Mouse (Mus musculus) liver, embryonic 15.5 days (tissue): ENCODE results near the gene Ezh2. TPM values are rescaled to one million over a fixed set of nuclear protein-coding genes. Genes with fewer than 3 reads are reported as not detected.

Experiments used
- ATAC-seq: fragments of 200-750 bp; cut with Nextera tagmentation; 2 replicates; pipeline ENCODE4 v1.8.0; 2017; ENCODE audit warnings: moderate number of reproducible peaks, mild to moderate bottlenecking, moderate library complexity; ENCODE audit not compliant: insufficient read depth
- H3K27ac ChIP-seq: fragments of 300-500 bp; sonication (generic); replicated peaks from 2 replicates; pipeline ENCODE4 v1.5.1; 2015; ENCODE audit warnings: mild to moderate bottlenecking, inconsistent platforms
- H3K27me3 ChIP-seq: fragments of 300-500 bp; sonication (generic); 2 replicates; pipeline ENCODE4 v1.6.1; 2015; ENCODE audit warnings: mild to moderate bottlenecking, inconsistent platforms
- H3K36me3 ChIP-seq: fragments of 300-500 bp; sonication (generic); replicated peaks from 2 replicates; pipeline ENCODE4 v1.6.1; 2015; ENCODE audit warnings: moderate library complexity, mild to moderate bottlenecking, inconsistent platforms
- H3K4me1 ChIP-seq: fragments of 300-500 bp; sonication (generic); replicated peaks from 2 replicates; pipeline ENCODE4 v1.6.1; 2015; ENCODE audit warnings: inconsistent platforms
- H3K4me2 ChIP-seq: fragments of 300-500 bp; sonication (generic); 2 replicates; pipeline ENCODE4 v1.6.1; 2015; ENCODE audit warnings: moderate library complexity, mild to moderate bottlenecking, inconsistent platforms
- H3K4me3 ChIP-seq: fragments of 300-500 bp; sonication (generic); replicated peaks from 2 replicates; pipeline ENCODE4 v1.5.1; 2015; ENCODE audit warnings: mild to moderate bottlenecking, inconsistent platforms
- H3K9ac ChIP-seq: fragments of 300-500 bp; sonication (generic); 2 replicates; pipeline ENCODE4 v1.6.1; 2015; ENCODE audit warnings: moderate library complexity, mild to moderate bottlenecking, inconsistent platforms
- H3K9me3 ChIP-seq: fragments of 300-500 bp; sonication (generic); replicated peaks from 2 replicates; pipeline ENCODE4 v1.6.1; 2016; ENCODE audit warnings: inconsistent platforms
- WGBS: fragments of 180-500 bp; shearing (Covaris S2); methylation state at CpG from one replicate; pipeline ENCODE4 v1.1.7; 2015; ENCODE audit warnings: mixed read lengths; ENCODE audit not compliant: insufficient replicate concordance; 5-methylcytosine and 5-hydroxymethylcytosine counted together
- polyA plus RNA-seq: library from polyadenylated mRNA; unstranded; fragments of >200 nt; fragmentation: Nextera tagmentation; extraction: Ambion mirVana; gene quantifications from 2 replicates; pipeline ENCODE4 v1.2.1, GENCODE M21; 2015

Gene Ezh2
- polyA plus RNA-seq, 1 experiment from 2014 or later, result 48.9 TPM

DNA sequence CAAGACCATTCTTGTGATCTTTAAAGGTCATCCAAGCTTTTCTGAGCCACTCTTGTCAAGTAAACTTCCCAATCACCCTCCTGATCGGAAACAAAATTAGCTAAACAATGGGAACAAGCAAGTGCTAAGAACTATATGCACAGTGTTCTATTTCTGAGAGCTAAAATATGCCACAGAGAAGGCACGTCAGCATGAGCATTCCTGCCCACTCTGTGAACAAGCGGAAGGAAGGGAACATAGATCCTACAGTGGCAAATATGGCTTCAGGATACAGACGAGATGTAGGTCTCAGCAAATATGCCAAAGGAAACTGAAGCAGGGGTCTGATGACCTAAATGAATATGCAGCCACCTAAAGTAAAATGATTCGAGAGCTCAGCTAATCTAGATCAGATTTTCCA is 59.8 kb downstream of the Ezh2 start:
- Histone ChIP-seq H3K4me1 (no peaks in the 10 kb centered on the region), H3K9ac (no peak overlapping the region), H3K36me3 (peaks cover 79% of the 10 kb centered on the region), H3K9me3 (no peaks in the 10 kb centered on the region), H3K4me2 (no peak overlapping the region), H3K27ac (no peak overlapping the region), H3K27me3 (no peaks in the 10 kb centered on the region), H3K4me3 (no peak overlapping the region)
- WGBS, result 85% methylated on average over 5 of the region's 5 CpGs
- no peak for ATAC-seq

DNA sequence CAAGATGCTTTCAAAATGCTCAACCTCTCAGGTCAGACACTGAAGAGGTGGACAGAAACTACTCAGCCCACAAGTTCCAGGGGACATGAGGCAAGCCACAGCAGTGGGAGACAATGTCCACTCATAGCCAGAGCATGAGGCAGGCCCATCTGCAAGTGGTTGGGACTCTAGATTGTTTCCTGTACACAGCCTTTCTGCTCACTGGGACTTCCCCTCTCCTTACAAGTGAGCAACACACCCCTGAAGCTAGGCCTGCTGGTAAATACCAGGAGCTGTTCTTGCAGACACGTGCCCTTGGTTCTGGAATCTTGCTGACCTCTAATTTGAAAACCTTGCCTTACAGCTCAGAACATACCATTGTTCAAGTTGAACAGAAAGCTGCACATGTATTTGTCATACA is 62.6 kb downstream of the Ezh2 start:
- ATAC-seq, result no peak
- no peaks in the 10 kb centered on the region for H3K4me1 ChIP-seq
- H3K9ac ChIP-seq, result no peak overlapping the region
- no peaks in the 10 kb centered on the region for H3K9me3 ChIP-seq
- peaks cover 95% of the 10 kb centered on the region for H3K36me3 ChIP-seq
- no peaks in the 10 kb centered on the region for H3K27me3 ChIP-seq
- no peak overlapping the region for H3K27ac ChIP-seq
- H3K4me3 ChIP-seq, result no peak overlapping the region
- no peak overlapping the region for H3K4me2 ChIP-seq
- WGBS, result 75% methylated on average over 1 of the region's 1 CpGs

DNA sequence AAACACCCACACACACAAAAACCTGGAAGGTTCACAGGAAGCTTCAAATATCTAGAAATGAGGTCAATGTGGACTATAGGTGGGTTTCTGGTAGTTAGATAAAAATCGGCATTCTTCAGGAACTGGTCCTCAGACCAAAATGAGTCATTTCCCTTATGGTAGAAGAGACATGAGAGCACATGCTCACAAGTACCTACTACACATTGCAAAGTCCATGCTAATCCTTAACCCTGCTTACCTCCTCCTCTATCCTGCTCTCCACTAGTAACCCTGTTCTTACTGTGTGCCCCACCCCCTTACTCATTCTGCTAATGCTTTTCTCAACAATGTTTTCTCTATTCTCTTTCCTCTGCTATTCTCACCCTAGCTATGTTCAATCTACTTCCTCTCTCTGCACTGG is 67.5 kb downstream of the Ezh2 start:
- Histone ChIP-seq H3K9me3 (no peaks in the 10 kb centered on the region), H3K4me1 (no peaks in the 10 kb centered on the region), H3K4me3 (no peak overlapping the region), H3K4me2 (no peak overlapping the region), H3K36me3 (peaks cover 99% of the 10 kb centered on the region), H3K9ac (no peak overlapping the region), H3K27ac (no peak overlapping the region), H3K27me3 (no peaks in the 10 kb centered on the region)
- no peak for ATAC-seq
- 29% methylated on average over 1 of the region's 1 CpGs for WGBS

DNA sequence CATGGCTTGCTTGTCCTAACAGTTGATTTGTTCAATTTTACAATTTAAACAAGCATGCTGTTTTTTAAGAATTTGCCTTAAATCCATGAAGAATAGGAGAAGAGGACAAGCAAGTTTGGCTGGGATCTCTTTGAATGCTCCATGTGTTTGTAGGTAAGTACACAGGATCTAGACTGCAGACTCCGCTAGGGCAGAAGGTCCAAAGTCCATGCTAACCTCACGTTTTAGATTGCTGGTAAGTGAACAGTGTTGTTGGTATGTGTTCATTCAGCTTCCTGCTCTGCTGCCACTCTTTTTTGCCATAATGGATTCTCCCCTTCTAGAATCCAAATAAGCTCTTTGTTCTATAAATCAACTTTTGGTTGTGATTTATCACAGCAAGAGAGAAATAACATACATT is 68.0 kb downstream of the Ezh2 start:
- Histone ChIP-seq H3K9me3 (no peaks in the 10 kb centered on the region), H3K4me3 (no peak overlapping the region), H3K36me3 (peaks cover 99% of the 10 kb centered on the region), H3K4me1 (no peaks in the 10 kb centered on the region), H3K9ac (no peak overlapping the region), H3K27ac (no peak overlapping the region), H3K4me2 (no peak overlapping the region), H3K27me3 (no peaks in the 10 kb centered on the region)
- 71% methylated on average over 2 of the region's 2 CpGs for WGBS
- ATAC-seq, result no peak

DNA sequence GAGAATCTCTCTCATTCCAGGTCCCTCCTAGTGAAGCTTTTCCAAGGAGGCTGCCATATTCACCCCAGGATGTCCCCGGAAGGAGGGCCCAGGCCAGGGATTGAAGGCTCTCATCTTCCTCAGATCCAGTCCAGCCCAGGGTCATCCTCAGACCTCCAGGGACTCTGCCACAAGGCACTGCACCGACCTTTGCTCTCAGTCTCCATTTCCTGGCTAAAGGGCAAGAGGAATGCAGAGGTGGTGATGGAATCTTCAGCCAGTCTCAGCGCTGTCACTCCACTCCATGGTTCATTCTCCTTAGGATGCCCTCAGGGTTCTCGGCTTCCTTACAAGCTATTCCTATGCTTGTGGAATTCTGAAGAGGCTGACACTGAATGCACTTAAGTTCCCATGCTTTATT is 68.7 kb downstream of the Ezh2 start:
- Histone ChIP-seq H3K4me1 (no peaks in the 10 kb centered on the region), H3K27ac (no peak overlapping the region), H3K4me2 (no peak overlapping the region), H3K9ac (no peak overlapping the region), H3K36me3 (peaks cover 98% of the 10 kb centered on the region), H3K27me3 (no peaks in the 10 kb centered on the region), H3K4me3 (no peak overlapping the region), H3K9me3 (no peaks in the 10 kb centered on the region)
- no peak for ATAC-seq
- 85% methylated on average over 4 of the region's 4 CpGs for WGBS

DNA sequence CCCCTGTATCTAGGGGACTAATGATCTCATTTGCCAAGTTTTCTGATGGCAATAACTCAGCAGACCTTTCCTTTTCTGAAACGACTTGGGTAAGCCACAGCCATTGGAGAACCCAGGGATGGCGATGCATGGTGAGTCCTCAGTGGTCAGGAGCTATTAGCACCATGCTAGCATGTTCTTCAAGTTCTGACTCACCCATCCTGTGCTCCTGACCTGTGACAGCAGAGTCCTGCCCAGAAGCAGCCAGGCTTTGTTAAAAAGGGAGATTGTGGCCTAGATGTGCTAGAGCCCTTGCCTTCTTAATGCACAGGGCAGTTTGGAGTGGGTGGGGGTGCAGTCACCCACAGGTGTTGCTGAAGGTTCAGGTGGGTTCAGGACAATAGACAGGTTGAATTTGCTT is 70.1 kb downstream of the Ezh2 start:
- Histone ChIP-seq H3K27ac (no peak overlapping the region), H3K9me3 (no peaks in the 10 kb centered on the region), H3K36me3 (peaks cover 95% of the 10 kb centered on the region), H3K4me2 (no peak overlapping the region), H3K27me3 (no peaks in the 10 kb centered on the region), H3K4me1 (no peaks in the 10 kb centered on the region), H3K4me3 (no peak overlapping the region), H3K9ac (no peak overlapping the region)
- 80% methylated on average over 2 of the region's 2 CpGs for whole genome bisulfite sequencing
- no peak for ATAC-seq

DNA sequence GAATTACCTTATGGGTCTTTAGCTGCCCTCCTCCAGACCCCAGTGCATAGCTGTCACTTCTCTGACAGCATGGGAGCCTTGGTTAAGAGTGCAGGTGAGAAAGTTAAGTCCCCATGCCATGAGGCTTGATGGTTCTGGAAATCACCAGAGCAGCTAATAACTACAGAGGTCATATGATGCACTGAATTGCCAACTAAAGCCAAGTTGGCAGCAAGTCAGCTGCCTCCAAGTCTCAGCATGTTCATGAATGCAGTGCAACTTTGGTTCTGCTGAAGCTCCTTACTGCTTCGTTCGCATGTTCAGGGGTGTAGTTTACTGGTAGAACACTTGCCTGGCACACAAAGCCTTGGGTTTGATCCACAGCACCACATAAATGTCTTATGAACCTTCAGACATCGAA is 72.7 kb downstream of the Ezh2 start:
- H3K4me2 ChIP-seq, result no peak overlapping the region

DNA sequence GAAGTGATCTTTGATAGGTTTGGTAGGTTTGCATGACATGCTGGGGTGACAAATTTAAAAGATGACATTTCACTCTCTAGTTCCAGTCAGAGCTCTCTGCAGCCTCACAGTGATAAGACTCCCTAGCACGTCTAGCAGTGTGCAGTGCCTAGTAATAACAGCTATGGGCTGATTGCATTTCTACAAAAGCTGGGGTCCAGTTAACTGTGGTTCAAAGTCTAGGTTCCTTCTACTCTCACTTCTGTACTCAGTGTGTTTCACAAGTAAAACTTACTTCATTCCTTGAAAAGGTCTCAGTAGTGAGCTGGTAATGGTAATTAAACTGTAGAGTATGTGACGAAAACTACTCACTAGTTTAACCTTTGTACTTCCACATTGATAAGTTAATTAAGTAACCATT is 75.1 kb downstream of the Ezh2 start:
- Histone ChIP-seq H3K36me3 (peaks cover 93% of the 10 kb centered on the region), H3K27me3 (no peaks in the 10 kb centered on the region)

More for the DNA sequence above, 72.7 kb downstream of the Ezh2 start:
- H3K36me3 ChIP-seq, result peaks cover 92% of the 10 kb centered on the region
- no peaks in the 10 kb centered on the region for H3K4me1 ChIP-seq
- H3K27me3 ChIP-seq, result no peaks in the 10 kb centered on the region
- H3K27ac ChIP-seq, result no peak overlapping the region
- no peak overlapping the region for H3K4me3 ChIP-seq
- no peaks in the 10 kb centered on the region for H3K9me3 ChIP-seq
- ATAC-seq, result no peak
- 87% methylated on average over 3 of the region's 3 CpGs for WGBS
- no peak overlapping the region for H3K9ac ChIP-seq

DNA sequence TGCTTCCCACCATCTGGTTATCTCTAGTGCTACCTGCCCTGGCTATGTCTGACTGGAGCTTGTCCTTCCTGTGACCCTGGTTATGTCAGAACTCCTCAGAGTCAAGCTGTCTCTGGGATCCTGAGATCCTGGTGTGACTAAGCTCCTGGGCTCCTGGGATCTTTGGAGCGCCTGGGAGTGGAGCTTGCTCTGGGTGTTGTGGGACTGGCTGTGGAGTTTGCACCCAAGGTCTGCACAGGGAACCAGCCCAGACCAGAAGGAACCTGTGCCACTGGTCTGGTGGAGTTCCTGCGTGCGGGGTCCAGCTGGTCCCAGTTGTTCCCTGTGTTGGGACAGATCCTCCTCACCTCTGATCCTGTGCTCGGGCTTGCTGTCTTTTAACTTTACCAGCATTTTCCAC is 100.6 kb downstream of the Ezh2 start:
- Histone ChIP-seq H3K27ac (no peak overlapping the region), H3K4me3 (no peak overlapping the region), H3K9me3 (no peaks in the 10 kb centered on the region), H3K36me3 (0 out of 2 replicates have a peak, but pooled peaks cover 3% of the 10 kb centered on the region), H3K9ac (no peak overlapping the region), H3K4me1 (no peaks in the 10 kb centered on the region), H3K4me2 (no peak overlapping the region), H3K27me3 (no peaks in the 10 kb centered on the region)
- ATAC-seq, result no peak
- 82% methylated on average over 4 of the region's 4 CpGs for WGBS

More for the DNA sequence above, 75.1 kb downstream of the Ezh2 start:
- 66% methylated on average over 2 of the region's 2 CpGs for WGBS
- Histone ChIP-seq H3K4me3 (no peak overlapping the region), H3K4me1 (no peaks in the 10 kb centered on the region), H3K4me2 (no peak overlapping the region), H3K9me3 (no peaks in the 10 kb centered on the region), H3K27ac (no peak overlapping the region), H3K9ac (no peak overlapping the region)
- no peak for ATAC-seq

DNA sequence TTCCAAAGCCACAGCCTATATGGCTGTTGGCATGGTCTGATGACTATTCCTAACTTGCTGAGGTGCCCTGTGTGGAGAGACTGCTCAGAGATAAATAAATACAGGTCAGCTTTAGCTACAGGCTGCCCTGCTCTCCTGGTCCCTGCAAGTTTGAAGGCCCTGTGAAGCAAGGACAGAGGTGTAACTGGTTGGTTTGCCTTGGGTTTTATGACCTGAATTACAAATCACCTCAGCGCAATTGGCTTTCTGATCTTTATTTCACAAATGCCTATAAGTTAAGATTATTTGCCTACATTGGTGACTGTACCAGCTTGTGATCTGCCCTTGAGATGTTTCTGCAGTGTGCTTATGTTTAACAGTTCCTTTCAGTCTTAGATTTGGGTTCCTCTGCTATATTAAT is 113.1 kb downstream of the Ezh2 start:
- H3K4me2 ChIP-seq, result no peak overlapping the region
- no peak overlapping the region for H3K4me3 ChIP-seq
- H3K27me3 ChIP-seq, result no peaks in the 10 kb centered on the region
- H3K4me1 ChIP-seq, result 0 out of 2 replicates have a peak, but pooled peaks cover 4% of the 10 kb centered on the region
- no peak for ATAC-seq
- 83% methylated on average over 1 of the region's 1 CpGs for WGBS
- peaks cover 8% of the 10 kb centered on the region; the same call in 1 of the 2 replicates for H3K36me3 ChIP-seq
- H3K27ac ChIP-seq, result no peak overlapping the region
- no peaks in the 10 kb centered on the region for H3K9me3 ChIP-seq
- H3K9ac ChIP-seq, result no peak overlapping the region
